Mouse (Mus musculus): ENCODE results near the gene Rps2.
"Not testable (repeated sequence)": the region's sequence is repeated elsewhere in the genome, so short reads cannot be mapped to it uniquely, and the experiment has no call there.

Rps2 gene

GRCm38 (mm10) chr17:24717943-24718342, at the start of gene Rps2, which contains the start of gene Rnf151:
Gene Rps2, plus strand, starts transcription at chr17:24718116.
Gene Rnf151, minus strand, starts transcription at chr17:24718063.
- DNase-seq, result no peak

GRCm38 (mm10) chr17:24669214-24669544, 48.7 kb upstream of the Rps2 start:
- not testable (repeated sequence) for DNase-seq

- peak; percentile 97 for DNase-seq
Measured at GRCm38 (mm10) chr17:24669545-24670245, 48.2 kb upstream of the Rps2 start, which contains the start of gene Zfp598. Gene Zfp598, plus strand, starts transcription at chr17:24669687.

GRCm38 (mm10) chr17:24670246-24670844, 47.6 kb upstream of the Rps2 start:
- no peak for DNase-seq

- no peak for DNase-seq
Measured at GRCm38 (mm10) chr17:24671346-24671745, 46.6 kb upstream of the Rps2 start.

GRCm38 (mm10) chr17:24672141-24672540, 45.8 kb upstream of the Rps2 start:
- DNase-seq, result peak; percentile 87

GRCm38 (mm10) chr17:24674277-24674676, 43.6 kb upstream of the Rps2 start:
- no peak for DNase-seq

- DNase-seq, result peak; percentile 91
Measured at GRCm38 (mm10) chr17:24676187-24676586, 41.7 kb upstream of the Rps2 start.

- no peak for DNase-seq
Measured at GRCm38 (mm10) chr17:24676877-24677276, 41.0 kb upstream of the Rps2 start.

GRCm38 (mm10) chr17:24677500-24678080, 40.3 kb upstream of the Rps2 start:
- DNase-seq, result no peak

- peak; percentile 72 for DNase-seq
Measured at GRCm38 (mm10) chr17:24686514-24686913, 31.4 kb upstream of the Rps2 start.

GRCm38 (mm10) chr17:24687146-24687595, 30.7 kb upstream of the Rps2 start:
- peak; percentile 74 for DNase-seq

- no peak for DNase-seq
Measured at GRCm38 (mm10) chr17:24687599-24687998, 30.3 kb upstream of the Rps2 start.

GRCm38 (mm10) chr17:24689251-24690081, 28.4 kb upstream of the Rps2 start, which contains the start of gene Syngr3:
Gene Syngr3, minus strand, starts transcription at chr17:24689955.
- DNase-seq, result no peak

- no peak for DNase-seq
Measured at GRCm38 (mm10) chr17:24692385-24692784, 25.5 kb upstream of the Rps2 start.

- no peak for DNase-seq
Measured at GRCm38 (mm10) chr17:24695326-24696010, 22.4 kb upstream of the Rps2 start.

- peak; percentile 91 for DNase-seq
Measured at GRCm38 (mm10) chr17:24696011-24696697, 21.8 kb upstream of the Rps2 start, which contains the start of the genes Gfer and Noxo1. Gene Gfer, minus strand, starts transcription at chr17:24696156. Gene Noxo1, plus strand, starts transcription at chr17:24696234.

- no peak for DNase-seq
Measured at GRCm38 (mm10) chr17:24697985-24698384, 19.9 kb upstream of the Rps2 start.

GRCm38 (mm10) chr17:24698715-24699114, 19.2 kb upstream of the Rps2 start:
- DNase-seq, result no peak

- DNase-seq, result no peak
Measured at GRCm38 (mm10) chr17:24699473-24699872, 18.4 kb upstream of the Rps2 start.

- DNase-seq, result no peak
Measured at GRCm38 (mm10) chr17:24701251-24701650, 16.7 kb upstream of the Rps2 start.

- no peak for DNase-seq
Measured at GRCm38 (mm10) chr17:24705821-24706220, 12.1 kb upstream of the Rps2 start.

All from lung, postnatal 10 days (tissue).